Mouse (Mus musculus) G1E-ER4 (cell line): Measurements from ENCODE around the gene Khsrp. TPM values are rescaled to one million over a fixed set of nuclear protein-coding genes. Genes with fewer than 3 reads are reported as not detected.

Experiments used
- GATA1 ChIP-seq: IDR thresholded peaks from one replicate; pipeline ENCODE4 v1.8.0; 2012; ENCODE audit warnings: low read length, inconsistent platforms
- polyA plus RNA-seq: library from polyadenylated mRNA; stranded (reverse); fragments of >175 nt; gene quantifications from 2 replicates; pipeline ENCODE4 v1.2.3, GENCODE M21; 2012

Khsrp gene
- polyA plus RNA-seq = 202 and 209 TPM in 2 replicates

GRCm38 (mm10) chr17:57030931-57031660, at the start of gene Khsrp:
TSS of gene Khsrp (minus strand) at chr17:57031522.
- TF ChIP-seq GATA1 = no peak

DNA sequence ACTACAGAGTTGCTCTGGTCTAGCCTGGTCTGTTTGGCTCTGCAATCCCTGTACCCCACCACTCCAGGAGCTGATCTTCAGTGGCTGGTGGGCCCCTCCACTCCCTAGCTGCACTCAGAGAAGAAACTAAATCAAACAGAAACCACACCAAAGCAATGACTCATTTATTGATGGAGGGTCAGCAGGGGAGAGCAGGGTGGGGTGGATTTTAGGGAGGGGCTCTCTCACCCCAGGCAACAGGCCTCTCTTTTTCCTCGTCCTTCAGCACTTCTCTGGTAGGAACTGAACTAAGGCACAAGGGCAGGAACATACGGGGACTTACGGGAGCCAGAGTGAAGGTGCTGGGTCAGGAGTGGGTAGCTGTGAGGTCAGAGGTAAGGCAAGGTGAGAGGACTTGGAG, 48.6 kb upstream of the Khsrp start:
- TF ChIP-seq GATA1 = no peak

DNA sequence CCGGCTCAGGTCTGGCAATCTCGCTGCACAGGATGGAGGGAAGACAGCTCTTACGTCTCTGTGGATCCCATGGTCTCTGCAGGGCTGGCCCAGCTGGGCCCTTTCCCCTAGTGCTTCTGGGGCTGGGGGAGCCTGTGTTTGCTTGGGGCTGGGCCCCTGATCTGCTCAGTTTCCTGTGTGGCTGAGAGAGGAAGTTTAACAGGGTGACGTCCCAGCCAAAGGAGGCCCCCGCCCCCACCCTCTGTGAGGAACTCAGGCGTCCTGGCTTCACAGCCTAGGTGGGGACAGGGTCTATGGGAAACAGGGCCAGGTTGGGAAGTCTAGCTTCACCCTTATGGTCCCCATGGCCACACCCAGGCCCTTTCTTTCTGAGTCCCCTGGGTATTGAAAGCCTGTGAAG, 47.0 kb upstream of the Khsrp start, which contains the start of gene Dennd1c:
TSS of gene Dennd1c (minus strand) at position 179 of the 400 bp plus-strand sequence.
- TF ChIP-seq GATA1 = no peak

DNA sequence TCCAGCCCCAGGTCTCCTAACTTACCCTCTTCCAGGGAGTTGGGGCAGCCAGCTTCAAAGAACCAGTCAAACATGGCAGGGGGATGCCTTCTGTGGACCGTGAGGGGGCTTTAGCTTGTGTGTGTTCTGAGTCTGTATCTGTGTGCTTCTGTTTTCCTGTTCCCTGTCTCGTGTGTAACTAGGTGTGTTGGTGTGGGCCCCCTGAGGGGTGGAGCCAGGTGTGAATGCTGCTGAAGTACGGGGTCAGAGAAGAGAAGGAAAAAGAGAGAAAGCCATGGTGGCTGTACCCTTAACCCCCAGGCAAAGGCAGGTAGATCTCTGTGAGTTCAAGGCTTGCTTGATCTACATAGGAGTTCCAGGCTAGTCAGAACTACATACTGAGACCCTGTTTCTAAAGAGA, 45.6 kb upstream of the Khsrp start:
- no peak for TF ChIP-seq GATA1

DNA sequence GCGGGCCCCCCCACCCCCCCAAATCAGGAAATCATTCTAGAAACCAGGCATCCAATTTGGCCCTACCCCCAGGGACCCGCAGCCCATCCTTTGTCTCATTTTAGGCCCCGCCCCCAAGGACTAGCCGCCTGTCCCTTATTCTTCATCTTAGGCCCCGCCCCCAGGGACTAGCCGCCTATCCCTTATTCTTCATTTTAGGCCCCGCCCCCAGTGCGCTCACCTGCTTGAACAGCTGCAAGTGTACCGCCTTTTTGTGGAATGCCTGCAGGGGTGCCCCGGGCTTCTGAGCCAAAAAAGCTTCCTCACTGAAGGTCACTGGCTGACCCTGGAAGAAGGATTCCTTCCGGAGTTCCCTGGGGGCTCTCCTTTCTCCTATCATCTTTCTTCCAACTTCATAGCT, 39.4 kb upstream of the Khsrp start:
- no peak for TF ChIP-seq GATA1

DNA sequence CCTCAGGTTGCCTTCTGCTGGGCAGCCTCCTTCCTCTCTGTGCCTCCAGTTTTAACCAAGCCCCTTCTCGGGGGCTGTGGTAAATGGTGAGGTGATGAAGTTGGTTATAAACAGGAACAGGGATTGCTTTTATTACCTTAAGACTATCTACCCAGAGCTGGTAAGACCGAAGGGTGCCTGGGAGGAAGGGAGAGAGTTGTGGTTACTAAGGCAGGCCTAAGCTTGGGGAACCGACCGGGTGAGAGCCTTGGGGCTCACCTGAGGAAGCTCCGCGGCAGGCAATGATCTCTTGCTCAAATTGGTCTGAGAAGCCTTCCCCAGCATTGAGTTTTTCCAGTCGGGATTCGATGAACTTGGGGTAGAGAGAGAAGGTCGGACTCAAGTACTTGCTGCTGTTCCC, 39.0 kb upstream of the Khsrp start:
- no peak for TF ChIP-seq GATA1

GRCm38 (mm10) chr17:57066908-57067307, 35.6 kb upstream of the Khsrp start:
- TF ChIP-seq GATA1 = no peak

DNA sequence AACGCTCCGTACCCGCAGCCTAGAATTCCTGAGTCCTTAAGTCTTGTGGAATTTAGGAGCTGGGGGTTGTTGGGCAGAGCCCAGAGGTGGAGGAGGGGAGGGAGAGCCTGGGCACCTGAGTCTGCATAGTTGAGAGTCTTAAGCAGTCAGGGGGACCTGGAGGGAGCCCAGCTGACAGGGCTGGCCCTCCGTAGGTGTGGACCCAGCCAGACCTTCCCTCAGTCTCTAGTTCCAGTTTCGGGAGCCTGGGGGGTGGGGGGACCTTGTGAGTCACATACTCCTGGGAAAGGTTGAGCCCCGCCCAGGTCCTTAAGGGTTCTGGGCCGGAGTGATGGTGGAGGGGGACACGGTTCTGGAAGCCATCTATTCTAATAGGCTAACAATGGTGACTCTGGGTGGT, 31.7 kb upstream of the Khsrp start:
- no peak for TF ChIP-seq GATA1

GRCm38 (mm10) chr17:57062548-57062947, 31.2 kb upstream of the Khsrp start:
- TF ChIP-seq GATA1 = no peak

- TF ChIP-seq GATA1 = no peak
Observed at GRCm38 (mm10) chr17:57062011-57062521, 30.7 kb upstream of the Khsrp start.

DNA sequence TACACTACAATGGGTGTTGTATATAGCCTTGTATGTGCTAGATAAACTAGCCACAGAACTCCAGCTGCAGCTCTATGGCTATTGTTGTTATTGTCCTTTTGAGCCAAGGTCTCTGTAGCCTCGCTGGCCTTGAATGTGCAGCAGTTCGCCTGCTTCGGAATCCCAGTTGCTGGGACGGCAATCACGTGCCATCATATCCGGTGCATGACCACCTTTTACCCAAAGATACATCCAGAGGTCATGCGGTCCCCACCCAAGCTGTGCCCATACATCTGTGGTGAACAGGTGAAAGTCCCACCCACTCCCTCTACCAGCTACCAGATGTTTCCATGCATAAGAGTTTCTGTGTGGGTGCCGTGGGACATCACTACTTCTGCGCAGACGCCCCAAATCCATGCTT, 29.7 kb upstream of the Khsrp start:
- TF ChIP-seq GATA1 = no peak

- peak; percentile 13 for TF ChIP-seq GATA1
Observed at GRCm38 (mm10) chr17:57060231-57060801, 29.0 kb upstream of the Khsrp start.

DNA sequence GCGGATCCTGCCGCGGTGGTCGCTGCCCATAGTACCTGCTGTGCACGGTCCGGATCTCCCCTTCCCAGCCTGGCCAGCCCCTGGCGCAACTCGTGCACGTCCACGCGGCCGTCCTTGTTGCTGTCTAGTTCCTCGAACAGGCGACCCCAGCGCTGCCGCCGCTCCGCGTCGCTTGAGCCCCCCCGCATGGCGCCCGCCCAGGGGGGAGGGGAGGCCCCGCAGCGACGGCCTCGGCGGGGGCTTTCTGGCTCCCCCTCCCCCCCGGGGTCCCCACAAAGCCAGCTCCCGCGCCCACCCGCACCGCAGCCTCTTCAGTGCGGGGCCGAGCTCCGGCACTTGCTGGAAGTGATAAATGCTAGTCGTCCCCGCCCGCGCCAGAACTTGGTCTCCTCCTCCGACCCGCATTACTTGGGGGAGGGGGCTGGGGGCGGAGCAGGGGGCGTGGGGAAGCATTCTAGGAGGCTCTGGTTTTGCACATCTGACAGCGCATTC, 28.2 kb upstream of the Khsrp start, which contains the start of gene Slc25a23:
TSS of gene Slc25a23 (minus strand) at position 378 of the 492 bp plus-strand sequence.
- TF ChIP-seq GATA1 = no peak

GRCm38 (mm10) chr17:57058891-57059485, 27.7 kb upstream of the Khsrp start, which contains the start of gene Crb3:
TSS of gene Crb3 (plus strand) at chr17:57059105.
- no peak for TF ChIP-seq GATA1

GRCm38 (mm10) chr17:57056246-57056645, 24.9 kb upstream of the Khsrp start:
- no peak for TF ChIP-seq GATA1

DNA sequence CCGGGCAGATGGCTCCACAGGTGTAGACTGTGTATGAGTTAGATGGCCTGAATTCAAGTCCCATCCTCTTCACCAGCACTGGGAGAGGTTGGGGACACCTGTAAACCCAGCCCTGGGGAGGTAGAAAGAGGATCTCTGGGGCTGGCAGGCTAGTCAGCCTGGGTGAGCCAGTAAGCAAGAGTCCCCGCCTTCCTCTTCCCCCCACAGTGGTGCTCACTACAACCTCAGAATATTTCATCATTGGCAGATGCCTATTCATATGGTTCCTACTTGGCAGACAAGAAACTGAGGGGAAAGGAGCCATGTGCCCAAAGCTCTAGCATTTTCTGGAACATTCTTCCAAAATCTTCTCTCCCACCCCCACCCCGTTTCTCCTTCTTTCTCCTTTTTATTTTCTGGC, 17.5 kb upstream of the Khsrp start:
- no peak for TF ChIP-seq GATA1

- no peak for TF ChIP-seq GATA1
Observed at GRCm38 (mm10) chr17:57047406-57047805, 16.1 kb upstream of the Khsrp start.
